Mouse (Mus musculus): ENCODE results near the gene Gm26938.

GRCm38 (mm10) chr5:139835706-139836105 lies 9.5 kb upstream of the Gm26938 start:
- TF ChIP-seq CTCF (IDR thresholded peaks at IDR 0.05; ENCODE audit: control insufficient read depth, insufficient read depth, insufficient replicate concordance, low read depth, low read length) (no peak), POLR2A (IDR thresholded peaks at IDR 0.05; ENCODE audit: control insufficient read depth, low read depth, low read length) (no peak)

Data from testis, adult 2 months (tissue).